Mouse (Mus musculus) spleen, postnatal 4 days (tissue): ENCODE measurements around the gene Ccdc170.

Experiments
- DNase-seq, 2 experiments: peaks; one replicate each; pipeline ENCODE4 v3.0.0; 2022; ENCODE audit warnings: low spot score in 2 of 2

Gene Ccdc170

GRCm38 (mm10) chr10:4520394-4521102 is 38.2 kb downstream of the Ccdc170 start:
- DNase-seq: no peak

GRCm38 (mm10) chr10:4522116-4522515 is 39.8 kb downstream of the Ccdc170 start:
- no peak for DNase-seq

- no peak for DNase-seq
Measured at GRCm38 (mm10) chr10:4523078-4523477, 40.8 kb downstream of the Ccdc170 start.

- no peak for DNase-seq
Measured at GRCm38 (mm10) chr10:4528043-4528442, 45.7 kb downstream of the Ccdc170 start.

GRCm38 (mm10) chr10:4530638-4531235 is 48.4 kb downstream of the Ccdc170 start:
- DNase-seq: no peak

GRCm38 (mm10) chr10:4531933-4532332 is 49.6 kb downstream of the Ccdc170 start:
- DNase-seq: no peak

GRCm38 (mm10) chr10:4532731-4533130 is 50.4 kb downstream of the Ccdc170 start:
- DNase-seq: no peak

GRCm38 (mm10) chr10:4533873-4534272 is 51.6 kb downstream of the Ccdc170 start:
- no peak for DNase-seq

- peak in 1 of 2 experiments; percentile 21 for DNase-seq
Measured at GRCm38 (mm10) chr10:4545550-4545949, 63.2 kb downstream of the Ccdc170 start.

- DNase-seq: no peak
Measured at GRCm38 (mm10) chr10:4553442-4554119, 71.3 kb downstream of the Ccdc170 start.

GRCm38 (mm10) chr10:4556842-4557377 is 74.6 kb downstream of the Ccdc170 start:
- no peak for DNase-seq

- no peak for DNase-seq
Measured at GRCm38 (mm10) chr10:4559132-4559531, 76.8 kb downstream of the Ccdc170 start.

GRCm38 (mm10) chr10:4565148-4565547 is 82.8 kb downstream of the Ccdc170 start:
- DNase-seq: no peak

GRCm38 (mm10) chr10:4570778-4571177 is 88.5 kb downstream of the Ccdc170 start:
- no peak for DNase-seq

- no peak for DNase-seq
Measured at GRCm38 (mm10) chr10:4571304-4571703, 89.0 kb downstream of the Ccdc170 start.

- DNase-seq: no peak
Measured at GRCm38 (mm10) chr10:4581905-4582304, 99.6 kb downstream of the Ccdc170 start.

- no peak for DNase-seq
Measured at GRCm38 (mm10) chr10:4586691-4587090, 104.4 kb downstream of the Ccdc170 start.

- no peak for DNase-seq
Measured at GRCm38 (mm10) chr10:4589576-4589975, 107.3 kb downstream of the Ccdc170 start.

GRCm38 (mm10) chr10:4590956-4591355 is 108.7 kb downstream of the Ccdc170 start:
- DNase-seq: no peak

- DNase-seq: no peak
Measured at GRCm38 (mm10) chr10:4593828-4594227, 111.5 kb downstream of the Ccdc170 start.

- no peak for DNase-seq
Measured at GRCm38 (mm10) chr10:4597211-4597610, 114.9 kb downstream of the Ccdc170 start.

GRCm38 (mm10) chr10:4598244-4598842 is 116.0 kb downstream of the Ccdc170 start:
- DNase-seq: peak in 1 of 2 experiments; percentile 63
